Mouse (Mus musculus) forebrain, embryonic 15.5 days (tissue): ENCODE data around the gene Rnaseh2a. TPM values are rescaled to one million over a fixed set of nuclear protein-coding genes. Genes with fewer than 3 reads are reported as not detected.

Source experiments
- ATAC-seq: fragments of 200-750 bp; cut with Nextera tagmentation; replicated peaks from 2 replicates; pipeline ENCODE4 v1.8.0; 2017; ENCODE audit warnings: mild to moderate bottlenecking, moderate TSS enrichment, moderate library complexity
- H3K27ac ChIP-seq: fragments of 300-500 bp; sonication (generic); replicated peaks from 2 replicates; pipeline ENCODE4 v1.5.1; 2015; ENCODE audit warnings: mild to moderate bottlenecking, inconsistent platforms
- H3K27me3 ChIP-seq: fragments of 300-500 bp; sonication (generic); 2 replicates; pipeline ENCODE4 v1.6.1; 2015; ENCODE audit warnings: inconsistent platforms
- H3K36me3 ChIP-seq: fragments of 300-500 bp; sonication (generic); 2 replicates; pipeline ENCODE4 v1.6.1; 2015; ENCODE audit warnings: mild to moderate bottlenecking, inconsistent platforms
- H3K4me1 ChIP-seq: fragments of 300-500 bp; sonication (generic); 2 replicates; pipeline ENCODE4 v1.6.1; 2015; ENCODE audit warnings: inconsistent platforms
- H3K4me2 ChIP-seq: fragments of 300-500 bp; sonication (generic); replicated peaks from 2 replicates; pipeline ENCODE4 v1.6.1; 2015; ENCODE audit warnings: mild to moderate bottlenecking, inconsistent platforms
- H3K4me3 ChIP-seq: fragments of 300-500 bp; sonication (generic); 2 replicates; pipeline ENCODE4 v1.5.1; 2015; ENCODE audit warnings: mild to moderate bottlenecking, inconsistent platforms
- H3K9ac ChIP-seq: fragments of 300-500 bp; sonication (generic); replicated peaks from 2 replicates; pipeline ENCODE4 v1.6.1; 2015; ENCODE audit warnings: mild to moderate bottlenecking, inconsistent platforms
- H3K9me3 ChIP-seq: fragments of 300-500 bp; sonication (generic); 2 replicates; pipeline ENCODE4 v1.6.1; 2016; ENCODE audit warnings: inconsistent platforms
- WGBS: fragments of 180-500 bp; shearing (Covaris S2); methylation state at CpG from one replicate; pipeline ENCODE4 v1.1.7; 2015; ENCODE audit warnings: mixed read lengths; 5-methylcytosine and 5-hydroxymethylcytosine counted together
- polyA plus RNA-seq: library from polyadenylated mRNA; unstranded; fragments of >200 nt; fragmentation: Nextera tagmentation; extraction: Ambion mirVana; gene quantifications from 2 replicates; pipeline ENCODE4 v1.2.1, GENCODE M21; 2015

The Rnaseh2a gene
- polyA plus RNA-seq, 1 experiment from 2014 or later, result 98.5 TPM

DNA sequence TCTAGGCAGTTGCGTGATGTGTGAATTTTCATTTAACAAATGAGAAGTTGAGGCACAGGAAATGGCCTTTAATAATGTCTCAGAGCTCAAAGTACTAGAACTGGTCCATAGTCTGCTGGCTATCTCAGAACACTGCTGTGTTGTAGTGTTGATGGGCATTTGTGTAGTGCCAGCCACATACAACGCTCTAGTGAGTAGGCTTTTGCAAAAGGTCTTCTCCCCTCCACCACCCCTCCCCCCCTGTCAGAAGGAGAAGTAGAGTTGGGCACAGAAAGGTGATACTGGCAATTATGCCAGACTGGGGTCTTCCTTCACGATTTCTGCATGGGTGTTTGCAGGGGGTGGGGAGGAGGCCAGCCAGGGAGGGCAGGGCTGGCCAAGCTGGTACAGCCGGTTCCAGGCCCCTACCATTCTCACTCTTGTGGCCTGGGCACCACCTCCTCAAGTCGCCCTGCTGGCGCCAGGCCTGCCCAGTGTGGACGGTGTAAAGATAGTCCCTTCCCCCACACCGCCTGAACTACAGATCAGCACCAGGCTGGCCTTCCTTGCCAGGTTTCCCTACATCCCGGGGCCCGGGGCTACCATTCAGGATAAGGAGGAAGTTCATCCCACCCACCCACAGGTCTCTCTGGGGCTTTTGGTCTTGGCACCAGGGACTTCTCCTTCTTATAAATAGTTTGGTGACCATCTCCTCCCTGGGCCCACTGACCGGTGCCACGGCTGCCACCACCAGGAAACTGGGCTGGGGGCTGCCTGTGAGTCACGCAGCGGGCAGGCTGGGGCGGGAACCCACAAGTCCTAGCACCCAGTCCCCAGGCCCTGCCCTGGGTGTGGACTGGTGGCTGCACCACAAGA is 12.3 kb upstream of the Rnaseh2a start:
- Histone ChIP-seq H3K4me1 (peaks cover 61% of the 10 kb centered on the region), H3K36me3 (no peaks in the 10 kb centered on the region), H3K4me3 (no peak overlapping the region), H3K27me3 (peaks cover 16% of the 10 kb centered on the region; the same call in 1 of the 2 replicates), H3K4me2 (no peak overlapping the region), H3K9ac (no peak overlapping the region), H3K27ac (no peak overlapping the region), H3K9me3 (no peaks in the 10 kb centered on the region)
- no peak for ATAC-seq
- 85% methylated on average over 15 of the region's 15 CpGs for WGBS

DNA sequence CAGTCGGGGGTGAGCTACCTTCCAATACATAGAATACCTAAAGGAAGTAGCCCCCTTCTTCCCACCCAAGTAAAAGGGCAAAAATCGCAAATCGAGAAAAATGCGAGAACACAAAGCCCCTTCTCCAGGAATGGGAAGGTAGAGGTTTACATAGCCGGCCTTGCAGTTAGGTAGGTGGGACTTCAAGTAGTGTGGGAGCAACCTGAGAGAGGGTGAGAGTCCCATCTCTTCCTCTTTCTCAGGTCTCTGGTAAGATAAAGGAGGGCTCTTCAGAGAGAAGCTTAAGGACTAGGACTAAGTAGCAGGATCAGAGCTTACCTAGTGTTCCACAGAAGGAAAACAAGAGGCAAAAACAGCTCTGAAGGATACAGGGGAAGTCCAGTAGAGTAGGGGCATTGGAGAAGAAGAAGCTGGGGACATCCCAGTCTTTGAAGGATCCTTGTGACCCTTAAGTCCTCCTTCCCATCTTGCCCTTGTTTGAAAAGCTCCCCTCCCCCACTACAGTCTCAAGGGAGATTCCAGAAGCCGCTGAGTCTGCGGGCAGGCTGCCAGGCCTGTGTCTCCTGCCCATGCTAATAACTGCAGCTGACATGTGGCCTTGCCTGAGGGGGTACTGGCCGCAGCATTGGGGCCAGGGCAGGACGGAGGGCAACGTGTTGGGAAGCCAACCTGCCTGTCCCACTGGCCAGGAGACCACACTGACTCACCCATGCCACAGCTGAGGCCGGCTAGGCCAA is 11.2 kb upstream of the Rnaseh2a start:
- Histone ChIP-seq H3K27ac (no peak overlapping the region), H3K9ac (no peak overlapping the region), H3K4me2 (no peak overlapping the region; the same call in 1 of the 2 replicates), H3K4me1 (peaks cover 67% of the 10 kb centered on the region), H3K27me3 (peaks cover 13% of the 10 kb centered on the region; the same call in 1 of the 2 replicates), H3K9me3 (no peaks in the 10 kb centered on the region), H3K36me3 (no peaks in the 10 kb centered on the region), H3K4me3 (peak overlapping the region; percentile 33; the same call in 1 of the 2 replicates)
- ATAC-seq, result no peak
- WGBS, result 40% methylated on average over 11 of the region's 11 CpGs

DNA sequence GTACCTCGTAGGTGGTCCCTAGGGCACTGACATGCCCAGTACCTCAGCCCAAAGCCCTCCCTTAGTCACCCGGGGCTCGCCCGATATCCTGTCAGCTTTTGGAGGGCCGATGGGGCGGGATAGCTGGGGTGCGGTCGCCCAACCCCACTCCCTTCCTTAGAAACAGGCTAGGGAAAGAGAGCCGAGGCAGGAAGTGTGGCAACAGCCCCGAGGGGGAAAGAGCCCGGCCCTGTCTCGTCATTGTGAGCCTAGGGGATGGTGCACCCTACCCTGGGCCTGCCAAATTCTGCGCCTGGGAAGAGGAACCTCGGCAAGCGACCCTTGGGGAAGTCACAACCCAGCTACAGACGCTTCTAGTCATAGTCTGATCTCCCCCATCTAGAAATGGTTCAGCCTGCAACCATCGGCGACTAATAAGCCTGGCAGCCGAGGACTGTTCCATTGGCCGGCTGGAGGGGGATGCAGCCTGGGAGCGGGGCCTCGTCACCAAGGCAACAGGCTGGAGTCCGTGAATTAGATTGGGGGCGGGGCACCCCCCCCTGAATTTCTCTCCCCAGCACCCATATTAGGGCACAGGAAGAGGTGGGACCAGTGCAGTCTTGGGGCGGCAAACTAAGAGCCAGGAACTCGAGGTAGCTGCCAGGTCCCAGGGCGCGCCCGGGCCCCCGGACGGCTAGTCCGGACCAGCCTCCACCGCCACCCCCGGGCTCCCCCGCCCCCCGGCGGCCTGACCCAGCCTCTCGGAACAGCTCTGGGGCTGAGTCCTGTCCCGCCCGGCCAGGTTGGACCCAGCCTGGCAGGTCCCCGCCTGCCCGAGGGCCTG is 10.2 kb upstream of the Rnaseh2a start:
- H3K9me3 ChIP-seq, result no peaks in the 10 kb centered on the region
- peaks cover 67% of the 10 kb centered on the region for H3K4me1 ChIP-seq
- H3K27me3 ChIP-seq, result peaks cover 13% of the 10 kb centered on the region; the same call in 1 of the 2 replicates
- H3K9ac ChIP-seq, result peak overlapping the region; percentile 1; the same call in 1 of the 2 replicates
- ATAC-seq, result peak; percentile 33; the same call in 1 of the 2 replicates
- H3K36me3 ChIP-seq, result 0 out of 2 replicates have a peak, but pooled peaks cover 5% of the 10 kb centered on the region
- H3K27ac ChIP-seq, result peak overlapping the region; percentile 31
- peak overlapping the region; percentile 33 for H3K4me3 ChIP-seq
- peak overlapping the region; percentile 90 for H3K4me2 ChIP-seq
- WGBS, result 3% methylated on average over 42 of the region's 42 CpGs

DNA sequence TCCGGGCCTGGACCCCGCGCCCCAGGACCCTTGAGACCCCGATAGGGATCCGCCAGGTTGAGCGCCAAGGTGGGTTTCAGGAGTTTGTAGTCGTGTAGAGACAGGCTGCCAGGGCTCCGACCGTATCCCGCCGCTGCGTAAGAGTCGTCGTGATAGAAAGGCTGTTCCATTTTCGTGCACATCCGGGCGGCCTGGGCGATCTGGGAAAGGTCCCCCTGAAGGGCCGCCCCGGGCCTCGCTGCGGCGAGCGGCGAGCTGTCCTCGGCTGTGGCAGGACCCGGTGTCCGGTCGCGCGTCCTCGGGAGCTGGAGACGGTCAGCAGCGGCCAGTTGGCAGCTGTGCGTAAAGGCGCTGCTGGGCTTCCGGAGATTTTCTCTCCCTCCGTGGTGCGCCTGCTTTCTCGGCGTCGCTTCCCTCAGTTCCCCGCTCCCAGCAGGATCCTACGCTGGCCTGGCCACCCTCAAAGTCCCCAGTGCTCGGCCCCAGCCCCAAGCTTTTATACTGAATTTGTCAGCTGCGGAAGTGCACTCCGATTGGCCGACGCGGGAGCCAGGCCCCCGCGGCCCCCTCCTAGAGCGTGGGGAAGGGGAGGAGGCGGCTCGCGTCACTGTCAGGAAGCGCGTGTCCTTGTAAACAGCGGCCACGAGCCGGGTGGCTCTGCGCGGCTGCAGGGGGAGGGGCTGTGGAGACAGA is 8.8 kb upstream of the Rnaseh2a start, which contains the start of gene Junb:
Junb (minus strand) TSS at position 471 of the 693 bp plus-strand sequence.
- H3K9ac ChIP-seq, result peak within 1 kb of the TSS; percentile 52
- H3K4me1 ChIP-seq, result peaks cover 65% of the 10 kb centered on the region
- H3K4me3 ChIP-seq, result peak within 1 kb of the TSS; percentile 54
- peak; percentile 34 for ATAC-seq
- under 1% methylated on average over 63 of the region's 63 CpGs for WGBS
- H3K4me2 ChIP-seq, result peak within 1 kb of the TSS; percentile 90
- peaks cover 13% of the 10 kb centered on the region; the same call in 1 of the 2 replicates for H3K27me3 ChIP-seq
- H3K9me3 ChIP-seq, result no peaks in the 10 kb centered on the region
- peaks cover 14% of the 10 kb centered on the region; the same call in 1 of the 2 replicates for H3K36me3 ChIP-seq
- H3K27ac ChIP-seq, result peak within 1 kb of the TSS; percentile 31

DNA sequence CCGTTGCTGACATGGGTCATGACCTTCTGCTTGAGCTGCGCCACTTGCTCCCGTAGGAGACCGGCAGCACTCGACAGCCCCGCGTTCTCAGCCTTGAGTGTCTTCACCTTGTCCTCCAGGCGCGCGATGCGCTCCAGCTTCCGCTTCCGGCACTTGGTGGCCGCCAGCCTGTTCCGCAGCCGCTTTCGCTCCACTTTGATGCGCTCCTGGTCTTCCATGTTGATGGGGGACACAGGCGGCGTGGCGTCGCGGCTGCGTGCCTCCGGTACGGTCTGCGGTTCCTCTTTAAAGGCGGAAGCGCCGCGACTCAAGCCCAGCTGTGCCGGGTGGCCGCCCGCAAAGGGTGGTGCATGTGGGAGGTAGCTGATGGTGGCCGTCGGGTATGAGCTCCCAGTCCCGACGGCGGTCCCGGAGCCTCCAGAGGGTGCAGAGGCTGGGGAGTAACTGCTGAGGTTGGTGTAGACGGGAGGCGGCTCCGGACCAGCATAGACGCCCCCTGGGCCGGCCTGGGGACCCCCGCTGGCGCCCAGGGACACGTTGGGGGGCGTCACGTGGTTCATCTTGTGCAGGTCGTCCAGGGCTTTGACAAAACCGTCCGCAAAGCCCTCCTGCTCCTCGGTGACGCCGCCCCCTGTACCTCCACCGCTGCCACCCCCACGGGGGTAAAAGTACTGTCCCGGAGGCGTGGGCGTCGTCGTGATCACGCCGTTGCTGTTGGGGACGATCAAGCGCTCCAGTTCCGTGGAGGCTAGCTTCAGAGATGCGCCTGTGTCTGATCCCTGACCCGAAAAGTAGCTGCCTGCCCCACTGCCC is 8.1 kb upstream of the Rnaseh2a start:
- Histone ChIP-seq H3K4me1 (peaks cover 68% of the 10 kb centered on the region), H3K27me3 (peaks cover 13% of the 10 kb centered on the region; the same call in 1 of the 2 replicates), H3K4me2 (peak overlapping the region; percentile 90), H3K4me3 (peak overlapping the region; percentile 54), H3K9me3 (no peaks in the 10 kb centered on the region), H3K9ac (peak overlapping the region; percentile 52), H3K36me3 (peaks cover 20% of the 10 kb centered on the region), H3K27ac (0 out of 2 replicates have a peak overlapping the region, but pooled peaks have one; percentile 5)
- 2% methylated on average over 70 of the region's 70 CpGs for WGBS
- ATAC-seq, result no peak

DNA sequence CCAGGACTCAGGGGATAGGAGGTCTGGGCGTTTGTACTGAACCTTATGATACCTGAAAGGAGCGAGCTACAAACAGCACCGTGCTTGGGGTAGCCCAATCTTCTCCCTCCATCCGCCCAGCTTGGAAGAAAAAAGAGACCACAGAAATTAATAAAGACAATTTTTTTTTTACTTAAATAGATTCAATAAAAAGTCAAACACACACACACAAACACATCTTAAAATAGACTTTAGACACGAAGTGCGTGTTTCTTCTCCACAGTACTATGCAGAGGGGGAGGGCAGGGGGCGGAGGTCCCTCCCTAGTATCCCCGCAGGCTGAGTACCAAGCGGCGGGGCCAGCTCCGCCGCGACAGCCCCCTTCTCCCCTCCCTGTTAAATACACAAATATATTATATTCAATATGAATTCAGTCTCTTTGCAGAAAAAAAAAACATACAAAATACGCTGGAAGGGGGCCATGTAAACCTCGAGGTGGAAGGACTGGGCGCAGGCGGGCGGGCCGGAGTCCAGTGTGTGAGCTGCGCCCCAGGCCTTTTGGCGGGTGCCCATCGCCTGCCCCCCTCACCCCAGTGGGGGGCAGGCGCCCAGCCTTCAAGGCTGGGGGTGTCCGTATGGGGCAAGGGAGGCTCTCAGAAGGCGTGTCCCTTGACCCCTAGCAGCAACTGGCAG is 7.3 kb upstream of the Rnaseh2a start:
- Histone ChIP-seq H3K4me2 (peak overlapping the region; percentile 90), H3K27me3 (peaks cover 13% of the 10 kb centered on the region; the same call in 1 of the 2 replicates), H3K27ac (0 out of 2 replicates have a peak overlapping the region, but pooled peaks have one; percentile 44), H3K36me3 (peaks cover 28% of the 10 kb centered on the region), H3K9me3 (no peaks in the 10 kb centered on the region), H3K9ac (peak overlapping the region; percentile 52), H3K4me1 (peaks cover 73% of the 10 kb centered on the region), H3K4me3 (peak overlapping the region; percentile 54)
- WGBS, result 2% methylated on average over 25 of the region's 25 CpGs
- no peak for ATAC-seq

DNA sequence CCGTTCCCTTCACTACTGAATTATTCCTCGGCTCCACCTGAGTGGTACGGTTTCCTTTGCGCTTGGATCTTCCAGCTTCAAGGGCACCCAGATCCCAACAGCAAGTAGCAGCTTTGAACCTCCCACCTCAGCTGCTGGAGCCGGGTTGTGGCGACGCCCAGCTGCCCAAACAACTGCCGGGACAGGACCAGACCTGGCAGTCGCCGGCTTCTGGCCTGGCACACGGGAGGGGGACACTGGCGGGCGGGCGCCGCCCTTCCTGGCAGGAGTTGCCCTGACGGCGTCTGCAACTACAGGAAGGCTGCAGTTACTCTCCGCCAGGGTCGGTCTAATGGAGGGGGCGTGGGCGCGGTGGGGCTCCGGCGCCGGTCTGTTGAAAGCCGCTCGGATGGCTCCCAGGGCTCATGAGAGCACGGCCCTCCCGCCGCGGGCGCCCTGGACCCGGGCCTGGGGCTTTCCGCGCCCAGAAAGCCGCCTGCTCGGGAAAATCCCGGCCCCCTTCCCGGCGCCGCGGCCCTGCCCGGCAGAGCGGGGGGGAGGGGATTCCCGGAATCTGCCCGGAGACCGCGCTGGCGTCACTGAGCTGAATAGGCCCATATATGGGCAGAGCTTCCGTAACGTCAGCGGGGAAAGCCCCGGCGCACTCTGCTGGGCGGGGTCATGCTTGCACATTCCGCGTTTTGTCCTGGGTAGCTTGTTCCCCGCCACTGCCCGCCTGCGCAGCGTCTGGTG is 6.6 kb upstream of the Rnaseh2a start:
- peak; percentile 88 for ATAC-seq
- H3K9me3 ChIP-seq, result no peaks in the 10 kb centered on the region
- H3K27ac ChIP-seq, result peak overlapping the region; percentile 44
- peak overlapping the region; percentile 54 for H3K4me3 ChIP-seq
- peaks cover 13% of the 10 kb centered on the region; the same call in 1 of the 2 replicates for H3K27me3 ChIP-seq
- 2% methylated on average over 60 of the region's 61 CpGs for WGBS
- H3K9ac ChIP-seq, result peak overlapping the region; percentile 52
- peaks cover 80% of the 10 kb centered on the region for H3K4me1 ChIP-seq
- H3K4me2 ChIP-seq, result peak overlapping the region; percentile 90
- H3K36me3 ChIP-seq, result peaks cover 35% of the 10 kb centered on the region

DNA sequence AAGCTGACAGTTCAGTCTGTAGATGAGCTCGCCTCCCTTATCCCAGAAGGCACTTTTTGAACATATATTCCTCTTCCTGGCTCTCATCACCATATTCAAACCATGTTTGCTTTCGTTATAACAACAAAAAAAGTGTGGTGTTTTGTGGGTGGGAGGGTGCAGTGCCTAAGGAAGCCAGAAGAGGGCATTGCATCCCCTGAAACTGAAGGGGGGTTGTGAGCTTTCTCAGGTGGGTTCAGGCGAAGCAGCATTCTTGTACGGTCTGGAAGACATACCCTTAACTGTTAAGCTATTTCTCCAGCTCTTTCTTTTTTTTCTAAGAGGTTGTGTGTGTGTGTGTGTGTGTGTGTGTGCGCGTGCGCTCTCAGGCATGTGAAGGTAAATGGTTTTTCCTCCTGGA is 5.9 kb upstream of the Rnaseh2a start:
- Histone ChIP-seq H3K4me2 (peak overlapping the region; percentile 90), H3K27me3 (peaks cover 13% of the 10 kb centered on the region; the same call in 1 of the 2 replicates), H3K36me3 (peaks cover 38% of the 10 kb centered on the region), H3K9ac (no peak overlapping the region), H3K4me3 (no peak overlapping the region), H3K4me1 (peaks cover 80% of the 10 kb centered on the region), H3K27ac (no peak overlapping the region), H3K9me3 (no peaks in the 10 kb centered on the region)
- ATAC-seq, result no peak
- 32% methylated on average over 7 of the region's 7 CpGs for WGBS

DNA sequence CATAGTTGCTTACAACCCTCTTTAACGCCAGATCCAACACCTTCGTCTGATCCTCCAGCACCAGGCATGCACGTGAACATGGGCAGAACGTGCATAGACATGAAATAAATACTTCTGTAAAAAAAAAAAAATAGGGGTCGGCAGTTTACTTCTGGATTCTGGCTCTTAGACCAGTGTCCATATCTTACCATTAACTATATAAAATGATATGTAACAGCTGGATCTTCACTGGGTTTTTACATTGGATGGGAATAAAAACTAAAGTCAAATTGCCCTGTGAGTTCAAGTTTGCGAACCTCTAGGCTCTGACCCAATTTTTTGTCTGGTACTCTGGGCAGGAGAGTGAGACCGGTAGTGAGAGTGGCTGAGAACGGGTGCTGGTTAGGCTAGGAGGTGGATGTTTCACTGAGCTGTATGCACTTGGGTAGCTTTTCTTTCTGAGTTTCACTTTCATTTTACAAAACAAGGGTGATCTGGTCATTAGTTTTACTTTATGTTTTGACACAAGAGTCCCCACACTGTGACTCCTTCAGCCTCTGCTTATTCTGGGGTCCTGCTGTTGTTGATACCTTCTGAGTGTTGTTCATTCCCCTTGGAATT is 5.1 kb upstream of the Rnaseh2a start:
- WGBS, result 78% methylated on average over 8 of the region's 8 CpGs

More for the DNA sequence above, 5.1 kb upstream of the Rnaseh2a start:
- Histone ChIP-seq H3K4me1 (peaks cover 75% of the 10 kb centered on the region), H3K9me3 (no peaks in the 10 kb centered on the region), H3K9ac (no peak overlapping the region), H3K4me2 (no peak overlapping the region), H3K27ac (no peak overlapping the region), H3K4me3 (no peak overlapping the region), H3K27me3 (peaks cover 13% of the 10 kb centered on the region; the same call in 1 of the 2 replicates), H3K36me3 (peaks cover 38% of the 10 kb centered on the region)
- no peak for ATAC-seq
